Mouse (Mus musculus): ENCODE measurements around the gene Pnpla7. TPM values are rescaled to one million over a fixed set of nuclear protein-coding genes. Genes with fewer than 3 reads are reported as not detected.
"Not testable (repeated sequence)": the region's sequence is repeated elsewhere in the genome, so short reads cannot be mapped to it uniquely, and the experiment has no call there.

Gene Pnpla7
- total and polyA plus RNA-seq, 2 experiments from 2014 or later: 10.9 to 19.5 TPM

- 0 out of 2 replicates have a peak, but pooled peaks cover 6% of the 10 kb centered on the region for H3K4me1 ChIP-seq (ENCODE audit: control insufficient read depth, insufficient read depth)
- no peaks in the 10 kb centered on the region for H3K27me3 ChIP-seq (ENCODE audit: control insufficient read depth, insufficient read depth, low read length)
- H3K36me3 ChIP-seq (replicated peaks; ENCODE audit: control insufficient read depth, insufficient read depth, low read length): no peaks in the 10 kb centered on the region
- DNase-seq (ENCODE audit: low spot score) (no peak), ATAC-seq (ENCODE audit: insufficient read depth, low read depth) (no peak)
- H3K9me3 ChIP-seq (replicated peaks; ENCODE audit: control insufficient read depth, low read length): no peaks in the 10 kb centered on the region
- WGBS: 88% methylated on average over 5 of the region's 5 CpGs
- TF ChIP-seq CTCF (IDR thresholded peaks at IDR 0.05; ENCODE audit: low read depth) (no peak), EP300 (IDR thresholded peaks at IDR 0.05; ENCODE audit: low read depth) (no peak)
- no peak overlapping the region for H3K4me3 ChIP-seq (ENCODE audit: low read depth, low read length)
- no peak overlapping the region for H3K9ac ChIP-seq (replicated peaks; ENCODE audit: low read depth, low read length)
- no peak overlapping the region for H3K27ac ChIP-seq (ENCODE audit: low read depth)
- H3K4me2 ChIP-seq (ENCODE audit: low read depth, low read length): no peak overlapping the region
Measured at GRCm38 (mm10) chr2:24929593-24929992, 46.2 kb upstream of the Pnpla7 start.

GRCm38 (mm10) chr2:24934441-24934963 lies 41.3 kb upstream of the Pnpla7 start:
- Histone ChIP-seq H3K9me3 (replicated peaks; ENCODE audit: control insufficient read depth, low read length) (no peaks in the 10 kb centered on the region), H3K27ac (ENCODE audit: low read depth) (0 out of 2 replicates have a peak overlapping the region, but pooled peaks have one; percentile 13), H3K9ac (replicated peaks; ENCODE audit: low read depth, low read length) (peak overlapping the region; percentile 68), H3K4me3 (ENCODE audit: low read depth, low read length) (peak overlapping the region; percentile 67), H3K4me1 (ENCODE audit: control insufficient read depth, insufficient read depth) (0 out of 2 replicates have a peak, but pooled peaks cover 6% of the 10 kb centered on the region), H3K36me3 (replicated peaks; ENCODE audit: control insufficient read depth, insufficient read depth, low read length) (no peaks in the 10 kb centered on the region), H3K4me2 (ENCODE audit: low read depth, low read length) (peak overlapping the region; percentile 93), H3K27me3 (ENCODE audit: control insufficient read depth, insufficient read depth, low read length) (no peaks in the 10 kb centered on the region)
- WGBS: 10% methylated on average over 19 of the region's 19 CpGs
- ATAC-seq (ENCODE audit: insufficient read depth, low read depth) (peak; percentile 42), DNase-seq (ENCODE audit: low spot score) (no peak)
- TF ChIP-seq CTCF (IDR thresholded peaks at IDR 0.05; ENCODE audit: low read depth) (no peak), EP300 (IDR thresholded peaks at IDR 0.05; ENCODE audit: low read depth) (no peak)

GRCm38 (mm10) chr2:24935057-24935796 lies 40.6 kb upstream of the Pnpla7 start, which contains the start of gene Arrdc1:
Arrdc1 (minus strand) TSS chr2:24935252.
- peak within 1 kb of the TSS; percentile 67 for H3K4me3 ChIP-seq (ENCODE audit: low read depth, low read length)
- 0 out of 2 replicates have a peak, but pooled peaks cover 6% of the 10 kb centered on the region for H3K4me1 ChIP-seq (ENCODE audit: control insufficient read depth, insufficient read depth)
- H3K27me3 ChIP-seq (ENCODE audit: control insufficient read depth, insufficient read depth, low read length): no peaks in the 10 kb centered on the region
- H3K4me2 ChIP-seq (ENCODE audit: low read depth, low read length): peak within 1 kb of the TSS; percentile 93
- 0 out of 2 replicates have a peak within 1 kb of the TSS, but pooled peaks have one; percentile 13 for H3K27ac ChIP-seq (ENCODE audit: low read depth)
- H3K9ac ChIP-seq (replicated peaks; ENCODE audit: low read depth, low read length): peak within 1 kb of the TSS; percentile 68
- TF ChIP-seq EP300 (IDR thresholded peaks at IDR 0.05; ENCODE audit: low read depth) (no peak), CTCF (IDR thresholded peaks at IDR 0.05; ENCODE audit: low read depth) (peak; percentile 32)
- H3K36me3 ChIP-seq (replicated peaks; ENCODE audit: control insufficient read depth, insufficient read depth, low read length): no peaks in the 10 kb centered on the region
- DNase-seq (ENCODE audit: low spot score) (peak; percentile 88), ATAC-seq (ENCODE audit: insufficient read depth, low read depth) (peak; percentile 95)
- H3K9me3 ChIP-seq (replicated peaks; ENCODE audit: control insufficient read depth, low read length): no peaks in the 10 kb centered on the region
- under 1% methylated on average over 29 of the region's 49 CpGs for WGBS

DNA sequence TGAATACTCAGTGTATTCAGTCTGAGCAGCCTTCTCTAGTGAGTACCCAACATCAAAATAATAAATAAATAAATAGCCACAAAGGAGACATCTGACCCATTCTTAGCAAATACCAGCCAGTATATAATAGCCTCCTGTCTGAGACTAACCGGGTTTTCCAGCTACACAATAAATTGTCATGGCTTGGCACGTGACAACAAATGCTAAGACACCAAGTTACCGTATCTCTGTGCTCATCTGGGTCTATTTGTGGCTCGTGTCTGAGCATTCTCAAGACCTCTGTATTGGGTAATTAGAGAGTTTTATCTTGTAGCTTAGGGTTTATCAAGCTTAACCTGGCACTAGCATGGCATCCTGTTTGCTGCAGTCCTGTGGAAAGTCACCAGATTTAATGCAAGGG lies 33.7 kb upstream of the Pnpla7 start:
- TF ChIP-seq EP300 (IDR thresholded peaks at IDR 0.05; ENCODE audit: low read depth): no peak
- TF ChIP-seq CTCF (IDR thresholded peaks at IDR 0.05; ENCODE audit: low read depth): no peak

DNA sequence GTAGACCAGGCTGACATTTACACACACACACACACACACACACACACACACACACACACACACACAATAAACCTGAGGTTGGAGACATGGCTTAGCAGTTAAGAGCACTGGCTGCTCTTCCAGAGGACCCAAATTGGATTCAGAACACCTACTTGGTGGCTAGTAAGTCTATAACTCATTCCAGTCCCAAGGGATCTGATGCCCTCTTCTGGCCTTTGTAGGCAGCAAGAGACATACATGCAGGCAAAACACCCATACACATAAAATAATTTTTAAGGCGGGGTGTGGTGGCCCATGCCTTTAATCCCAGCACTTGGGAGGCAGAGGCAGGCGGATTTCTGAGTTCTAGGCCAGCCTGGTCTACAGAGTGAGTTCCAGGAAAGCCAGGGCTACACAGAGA lies 31.5 kb upstream of the Pnpla7 start:
- H3K9me3 ChIP-seq (replicated peaks; ENCODE audit: control insufficient read depth, low read length); ATAC-seq (ENCODE audit: insufficient read depth, low read depth); H3K27me3 ChIP-seq (ENCODE audit: control insufficient read depth, insufficient read depth, low read length); H3K4me1 ChIP-seq (ENCODE audit: control insufficient read depth, insufficient read depth); H3K9ac ChIP-seq (replicated peaks; ENCODE audit: low read depth, low read length); H3K27ac ChIP-seq (ENCODE audit: low read depth); H3K36me3 ChIP-seq (replicated peaks; ENCODE audit: control insufficient read depth, insufficient read depth, low read length); H3K4me2 ChIP-seq (ENCODE audit: low read depth, low read length); H3K4me3 ChIP-seq (ENCODE audit: low read depth, low read length); DNase-seq (ENCODE audit: low spot score): not testable (repeated sequence)
- peak; percentile 45; the same call in 1 of the 2 replicates for TF ChIP-seq CTCF (IDR thresholded peaks at IDR 0.05; ENCODE audit: low read depth)
- 25% methylated on average over 2 of the region's 2 CpGs for WGBS

More for the DNA sequence above, 33.7 kb upstream of the Pnpla7 start:
- Histone ChIP-seq H3K4me3 (ENCODE audit: low read depth, low read length) (no peak overlapping the region), H3K4me2 (ENCODE audit: low read depth, low read length) (no peak overlapping the region), H3K27me3 (ENCODE audit: control insufficient read depth, insufficient read depth, low read length) (no peaks in the 10 kb centered on the region), H3K4me1 (ENCODE audit: control insufficient read depth, insufficient read depth) (no peaks in the 10 kb centered on the region), H3K36me3 (replicated peaks; ENCODE audit: control insufficient read depth, insufficient read depth, low read length) (no peaks in the 10 kb centered on the region), H3K9ac (replicated peaks; ENCODE audit: low read depth, low read length) (no peak overlapping the region), H3K27ac (ENCODE audit: low read depth) (no peak overlapping the region), H3K9me3 (replicated peaks; ENCODE audit: control insufficient read depth, low read length) (no peaks in the 10 kb centered on the region)
- no peak for DNase-seq (ENCODE audit: low spot score)
- no peak for ATAC-seq (ENCODE audit: insufficient read depth, low read depth)
- 54% methylated on average over 4 of the region's 4 CpGs for WGBS

Data from heart, postnatal 0 days (tissue).